Mouse (Mus musculus) liver, embryonic 13.5 days (tissue): ENCODE results near the gene Mamdc2. TPM values are rescaled to one million over a fixed set of nuclear protein-coding genes. Genes with fewer than 3 reads are reported as not detected.
"Not testable (repeated sequence)": the region's sequence is repeated elsewhere in the genome, so short reads cannot be mapped to it uniquely, and the experiment has no call there.

ENCODE experiments used
- ATAC-seq: fragments of 200-750 bp; cut with Nextera tagmentation; 2 replicates; pipeline ENCODE4 v1.8.0; 2017; ENCODE audit warnings: low read depth, mild to moderate bottlenecking, moderate number of reproducible peaks, moderate library complexity
- DNase-seq: peaks from one replicate; pipeline ENCODE4 v3.0.0; 2022
- H3K27ac ChIP-seq: fragments of 300-500 bp; sonication (generic); 2 replicates; pipeline ENCODE4 v1.5.1; 2015; ENCODE audit warnings: moderate library complexity, mild to moderate bottlenecking, inconsistent platforms
- H3K27me3 ChIP-seq: fragments of 300-500 bp; sonication (generic); 2 replicates; pipeline ENCODE4 v1.6.1; 2015; ENCODE audit warnings: mild to moderate bottlenecking, inconsistent platforms
- H3K36me3 ChIP-seq: fragments of 300-500 bp; sonication (generic); 2 replicates; pipeline ENCODE4 v1.6.1; 2015; ENCODE audit warnings: mild to moderate bottlenecking, inconsistent platforms
- H3K4me1 ChIP-seq: fragments of 300-500 bp; sonication (generic); replicated peaks from 2 replicates; pipeline ENCODE4 v1.6.1; 2015; ENCODE audit warnings: inconsistent platforms
- H3K4me2 ChIP-seq: fragments of 300-500 bp; sonication (generic); 2 replicates; pipeline ENCODE4 v1.6.1; 2015; ENCODE audit warnings: inconsistent platforms, mild to moderate bottlenecking, moderate library complexity
- H3K4me3 ChIP-seq: fragments of 300-500 bp; sonication (generic); replicated peaks from 2 replicates; pipeline ENCODE4 v1.5.1; 2015; ENCODE audit warnings: mild to moderate bottlenecking, inconsistent platforms
- H3K9ac ChIP-seq: fragments of 300-500 bp; sonication (generic); 2 replicates; pipeline ENCODE4 v1.6.1; 2015; ENCODE audit warnings: mild to moderate bottlenecking, inconsistent platforms
- H3K9me3 ChIP-seq: fragments of 300-500 bp; sonication (generic); replicated peaks from 2 replicates; pipeline ENCODE4 v1.6.1; 2016; ENCODE audit warnings: inconsistent platforms
- WGBS: fragments of 180-500 bp; shearing (Covaris S2); methylation state at CpG from one replicate; pipeline ENCODE4 v1.1.7; 2015; ENCODE audit not compliant: insufficient replicate concordance; 5-methylcytosine and 5-hydroxymethylcytosine counted together
- polyA plus RNA-seq: library from polyadenylated mRNA; unstranded; fragments of >200 nt; fragmentation: Nextera tagmentation; extraction: Ambion mirVana; gene quantifications from 2 replicates; pipeline ENCODE4 v1.2.1, GENCODE M21; 2015

Mamdc2 gene
- 0.24 and 0.31 TPM in 2 replicates for polyA plus RNA-seq

DNA sequence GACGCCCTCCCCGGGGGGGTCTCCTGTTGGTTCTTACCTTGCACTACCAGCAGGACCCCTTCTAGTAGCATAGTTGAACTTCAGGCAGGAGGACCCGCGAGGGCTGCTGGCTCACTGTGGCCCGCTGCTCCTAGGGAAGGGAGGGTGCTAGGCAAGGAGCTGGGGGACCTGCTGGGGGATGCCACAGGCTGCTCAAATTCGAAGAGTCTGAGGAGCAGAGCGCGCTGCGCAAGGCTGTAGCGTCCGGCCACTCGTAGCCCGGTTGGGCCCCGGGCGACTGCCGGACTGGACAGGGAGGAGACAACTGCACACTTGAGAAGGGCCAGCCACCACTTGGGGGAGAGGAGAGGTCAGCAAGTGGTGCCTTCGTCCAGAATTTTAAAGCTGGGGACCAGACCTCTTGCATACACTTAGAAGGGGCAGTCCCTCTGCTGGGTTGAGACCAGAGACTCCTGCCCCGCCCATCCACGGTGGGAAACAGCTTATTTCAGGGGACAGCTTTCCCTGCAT is at the start of gene Mamdc2:
Gene Mamdc2, minus strand, starts transcription at position 455 of the 510 bp plus-strand sequence.
- ATAC-seq (no peak), DNase-seq (no peak)
- Histone ChIP-seq H3K27me3 (0 out of 2 replicates have a peak, but pooled peaks cover 15% of the 10 kb centered on the region), H3K27ac (no peak within 1 kb of the TSS), H3K9ac (no peak within 1 kb of the TSS), H3K36me3 (no peaks in the 10 kb centered on the region), H3K9me3 (no peaks in the 10 kb centered on the region; the same call in 1 of the 2 replicates), H3K4me2 (peak within 1 kb of the TSS; percentile 63), H3K4me1 (peaks cover 7% of the 10 kb centered on the region; the same call in 1 of the 2 replicates), H3K4me3 (peak within 1 kb of the TSS; percentile 39)
- 1% methylated on average over 19 of the region's 19 CpGs for WGBS

DNA sequence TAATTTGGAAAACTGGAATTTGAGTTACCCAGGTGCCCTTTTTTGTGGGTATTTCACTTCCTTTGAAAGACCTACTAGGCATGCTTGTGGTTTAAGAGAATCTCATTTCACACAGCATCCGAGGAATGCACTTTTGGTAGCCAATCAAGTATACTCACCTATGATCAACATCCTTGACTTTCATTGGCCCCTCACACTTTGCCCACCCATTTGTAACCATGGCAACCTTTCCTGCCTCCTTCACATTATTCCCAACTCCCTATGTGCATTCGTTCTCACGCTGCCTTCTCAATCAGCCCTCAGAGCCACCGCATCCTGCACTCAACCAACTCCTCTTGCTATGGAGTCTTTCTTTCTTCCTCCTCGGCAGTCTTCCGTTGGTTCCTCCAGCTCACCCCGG is 49.8 kb upstream of the Mamdc2 start:
- Histone ChIP-seq H3K9me3 (no peaks in the 10 kb centered on the region), H3K36me3 (no peaks in the 10 kb centered on the region), H3K27me3 (no peaks in the 10 kb centered on the region), H3K4me1 (no peaks in the 10 kb centered on the region), H3K9ac (no peak overlapping the region), H3K4me3 (no peak overlapping the region), H3K27ac (no peak overlapping the region), H3K4me2 (no peak overlapping the region)
- ATAC-seq: no peak
- DNase-seq: no peak
- 79% methylated on average over 7 of the region's 7 CpGs for WGBS

DNA sequence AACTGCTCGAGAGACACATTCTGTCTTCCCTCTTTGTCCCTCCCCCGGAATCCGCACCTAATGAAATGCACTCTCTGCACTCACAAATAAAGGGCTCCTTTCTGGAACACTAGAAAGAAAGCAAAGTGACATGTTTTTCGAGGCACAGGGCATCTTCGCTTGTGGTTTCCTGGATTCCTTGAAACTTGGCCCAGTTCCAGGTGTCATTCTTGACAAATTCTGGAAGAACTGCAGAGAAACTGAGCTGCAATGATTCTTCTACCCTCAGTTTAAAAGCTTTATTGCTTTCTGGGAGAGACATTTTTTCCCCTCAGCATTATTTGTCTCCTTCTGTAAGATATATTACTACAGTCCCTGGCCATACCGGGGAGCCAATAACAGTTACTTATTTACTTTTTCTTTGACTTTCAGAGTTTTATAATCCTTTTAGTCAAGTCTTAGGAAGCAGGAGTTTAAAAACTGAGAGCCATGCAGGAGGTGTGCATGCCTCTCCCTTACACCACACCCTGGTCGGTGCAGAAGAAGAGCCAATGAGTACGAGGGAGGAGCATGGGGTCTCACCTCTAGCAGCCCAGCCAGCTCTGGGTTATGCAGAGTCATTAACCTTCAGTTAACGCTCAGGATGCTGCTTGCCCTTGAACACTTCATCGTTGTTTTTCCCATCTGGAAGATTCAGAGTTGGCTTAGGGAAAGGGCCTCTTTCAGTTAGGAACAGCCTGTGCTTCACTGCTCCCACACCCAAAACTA is 49.1 kb upstream of the Mamdc2 start:
- H3K4me2 ChIP-seq: no peak overlapping the region
- no peak overlapping the region for H3K27ac ChIP-seq
- no peak for ATAC-seq
- H3K4me1 ChIP-seq: no peaks in the 10 kb centered on the region
- H3K36me3 ChIP-seq: no peaks in the 10 kb centered on the region
- H3K4me3 ChIP-seq: no peak overlapping the region
- H3K27me3 ChIP-seq: no peaks in the 10 kb centered on the region
- H3K9me3 ChIP-seq: no peaks in the 10 kb centered on the region
- DNase-seq: no peak
- H3K9ac ChIP-seq: no peak overlapping the region
- 59% methylated on average over 10 of the region's 10 CpGs for WGBS

DNA sequence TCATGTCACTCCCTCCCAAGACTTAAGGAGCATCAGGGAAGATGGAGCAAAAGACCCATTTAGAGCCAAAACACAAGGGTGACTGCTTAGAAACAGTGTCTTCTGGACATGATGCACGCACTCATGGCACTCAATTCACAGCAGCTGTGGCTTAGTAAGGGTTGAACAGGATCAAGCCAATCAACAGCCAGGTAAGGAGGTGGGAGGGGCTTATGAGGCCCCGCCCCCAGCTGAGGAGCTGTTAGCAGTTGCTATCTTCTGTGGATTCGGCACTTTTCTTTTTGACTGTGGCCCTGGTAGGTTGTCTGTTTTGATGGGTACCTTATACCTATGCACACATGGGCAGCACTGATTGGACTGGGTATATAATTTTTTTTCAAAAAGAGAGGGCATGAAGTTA is 48.3 kb upstream of the Mamdc2 start:
- no peaks in the 10 kb centered on the region for H3K4me1 ChIP-seq
- H3K4me2 ChIP-seq: no peak overlapping the region
- no peak for ATAC-seq
- WGBS: 56% methylated on average over 3 of the region's 3 CpGs
- DNase-seq: no peak
- no peaks in the 10 kb centered on the region for H3K36me3 ChIP-seq
- no peak overlapping the region for H3K4me3 ChIP-seq
- no peaks in the 10 kb centered on the region for H3K27me3 ChIP-seq
- H3K27ac ChIP-seq: no peak overlapping the region
- no peak overlapping the region for H3K9ac ChIP-seq
- H3K9me3 ChIP-seq: no peaks in the 10 kb centered on the region

DNA sequence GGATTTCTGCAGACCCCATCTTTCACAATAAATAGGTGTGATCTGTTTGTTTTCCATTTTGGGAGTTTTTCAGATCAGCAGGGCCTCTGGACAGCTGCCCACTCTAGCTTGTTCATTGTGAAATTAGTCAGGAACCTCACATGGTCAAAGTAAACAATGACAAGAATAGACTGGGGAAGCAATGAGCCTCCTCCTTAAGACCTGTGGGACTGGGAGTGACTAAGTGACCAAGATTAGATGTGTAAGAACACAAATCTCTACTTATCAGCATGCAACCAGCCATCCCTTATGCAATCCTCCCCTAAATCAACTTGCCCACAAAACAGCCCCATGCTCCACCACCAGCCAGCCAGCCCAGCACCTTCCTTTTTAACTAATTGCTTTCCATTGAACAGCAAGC is 44.4 kb upstream of the Mamdc2 start:
- no peak for ATAC-seq
- no peaks in the 10 kb centered on the region for H3K9me3 ChIP-seq
- no peak overlapping the region for H3K4me3 ChIP-seq
- H3K9ac ChIP-seq: no peak overlapping the region
- H3K4me2 ChIP-seq: no peak overlapping the region
- no peaks in the 10 kb centered on the region for H3K4me1 ChIP-seq
- H3K27ac ChIP-seq: no peak overlapping the region
- no peaks in the 10 kb centered on the region for H3K36me3 ChIP-seq
- H3K27me3 ChIP-seq: no peaks in the 10 kb centered on the region
- DNase-seq: no peak

DNA sequence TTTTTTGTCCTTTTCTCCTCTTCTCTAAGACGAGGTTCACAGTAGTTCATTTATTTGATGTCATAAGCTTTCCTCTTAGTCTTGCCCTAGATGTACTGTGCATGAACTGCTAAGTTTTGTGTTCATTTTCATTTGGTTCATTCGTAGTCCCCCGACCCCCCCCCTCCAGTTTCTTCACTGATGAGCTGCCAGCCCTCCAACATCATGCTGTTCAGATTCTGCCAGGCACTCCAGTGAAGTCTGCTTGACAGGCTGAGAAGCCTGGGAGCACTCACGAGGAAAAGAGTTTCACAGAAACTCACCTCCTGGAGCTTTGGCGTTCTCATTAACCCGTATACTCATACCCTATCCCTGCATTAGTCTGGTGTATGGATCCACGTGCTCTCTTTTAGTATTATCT is 42.5 kb upstream of the Mamdc2 start:
- not testable (repeated sequence) for H3K9me3 ChIP-seq, ATAC-seq

DNA sequence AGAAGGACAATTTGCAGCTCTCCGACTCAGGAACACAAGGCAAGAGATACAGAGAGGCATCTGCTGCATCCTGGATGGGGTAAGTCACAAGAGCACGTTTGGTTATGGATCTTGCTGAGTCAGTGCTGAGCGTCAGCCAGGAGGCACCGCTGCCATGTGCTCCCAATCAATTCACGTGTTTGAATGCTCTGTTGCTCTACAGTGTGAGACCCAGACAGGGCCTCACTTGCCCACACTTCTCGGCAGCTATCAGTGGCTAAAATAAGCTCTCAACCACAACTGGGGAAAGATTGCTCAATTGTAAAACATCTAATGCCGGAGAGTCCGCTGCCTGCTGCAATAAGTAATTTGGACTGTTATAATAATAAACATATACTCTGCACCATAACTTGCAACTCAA is 41.5 kb upstream of the Mamdc2 start:
- Histone ChIP-seq H3K36me3 (no peaks in the 10 kb centered on the region), H3K4me1 (no peaks in the 10 kb centered on the region), H3K27me3 (no peaks in the 10 kb centered on the region), H3K4me3 (no peak overlapping the region), H3K27ac (no peak overlapping the region), H3K9ac (no peak overlapping the region), H3K9me3 (no peaks in the 10 kb centered on the region), H3K4me2 (no peak overlapping the region)
- WGBS: 7% methylated on average over 8 of the region's 8 CpGs
- DNase-seq (peak; percentile 1), ATAC-seq (0 out of 2 replicates have a peak, but pooled peaks have one; percentile 39)

More for the DNA sequence above, 42.5 kb upstream of the Mamdc2 start:
- not testable (repeated sequence) for H3K4me3 ChIP-seq, H3K27me3 ChIP-seq, DNase-seq, H3K4me2 ChIP-seq, H3K36me3 ChIP-seq, H3K4me1 ChIP-seq, H3K9ac ChIP-seq, H3K27ac ChIP-seq
- 46% methylated on average over 7 of the region's 7 CpGs for WGBS

DNA sequence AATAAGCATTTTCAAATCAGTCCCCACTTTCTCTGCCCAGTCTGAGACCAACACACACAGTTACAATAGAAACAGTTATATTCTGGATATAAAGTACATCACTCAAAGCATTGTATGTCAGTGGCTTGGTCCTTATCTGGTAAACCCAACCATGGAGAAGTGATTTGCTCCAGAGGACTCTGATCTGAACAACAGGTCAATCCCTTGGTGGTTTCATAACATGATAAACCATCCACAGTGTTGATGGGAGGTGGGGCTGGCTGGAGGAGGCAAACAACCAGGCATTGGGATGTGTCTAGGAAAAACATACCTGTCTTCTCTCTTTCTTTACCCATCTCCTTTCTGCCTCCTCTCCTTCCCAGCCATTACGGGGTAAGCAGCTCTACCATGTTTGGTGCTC is 39.2 kb upstream of the Mamdc2 start:
- WGBS: 59% methylated on average over 1 of the region's 1 CpGs
- ATAC-seq (no peak), DNase-seq (no peak)
- H3K27ac ChIP-seq: no peak overlapping the region
- no peak overlapping the region for H3K4me3 ChIP-seq
- H3K4me1 ChIP-seq: no peaks in the 10 kb centered on the region
- no peaks in the 10 kb centered on the region for H3K27me3 ChIP-seq
- H3K4me2 ChIP-seq: no peak overlapping the region
- no peak overlapping the region for H3K9ac ChIP-seq
- no peaks in the 10 kb centered on the region for H3K9me3 ChIP-seq
- no peaks in the 10 kb centered on the region for H3K36me3 ChIP-seq

DNA sequence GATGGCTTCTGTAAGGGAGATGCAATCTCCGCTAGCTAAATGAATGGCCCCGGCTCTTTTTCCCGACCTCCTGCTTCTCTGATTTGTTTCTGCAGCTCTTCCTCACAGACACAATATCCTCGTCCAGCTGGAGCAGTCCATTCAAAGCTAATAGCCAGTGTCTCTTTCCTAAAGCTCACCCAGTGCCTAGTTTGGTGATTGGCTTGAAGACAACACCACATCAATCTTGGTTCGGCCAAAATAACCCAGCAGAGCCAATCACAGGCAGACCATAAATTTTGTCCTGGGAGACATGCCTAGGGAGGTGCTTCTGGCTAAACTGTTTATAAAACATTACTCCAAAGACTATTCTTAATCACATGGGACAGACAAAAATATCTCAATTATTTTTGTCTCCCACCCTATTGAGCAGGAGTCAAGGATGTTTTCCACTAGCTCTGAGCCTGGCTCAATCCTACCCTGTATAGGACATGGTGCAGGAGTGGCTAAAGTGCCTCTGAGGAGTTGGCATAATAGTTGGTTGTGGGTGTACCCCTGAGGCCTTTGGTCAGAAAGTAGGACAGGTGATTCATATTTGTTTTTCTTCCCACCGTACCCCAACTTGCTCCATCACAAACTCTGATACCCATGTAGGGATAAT is 38.5 kb upstream of the Mamdc2 start:
- Histone ChIP-seq H3K36me3 (no peaks in the 10 kb centered on the region), H3K27ac (no peak overlapping the region), H3K9ac (no peak overlapping the region), H3K4me3 (no peak overlapping the region), H3K27me3 (no peaks in the 10 kb centered on the region), H3K4me2 (no peak overlapping the region), H3K9me3 (no peaks in the 10 kb centered on the region), H3K4me1 (no peaks in the 10 kb centered on the region)
- ATAC-seq: no peak
- DNase-seq: no peak
- WGBS: 66% methylated on average over 6 of the region's 6 CpGs

DNA sequence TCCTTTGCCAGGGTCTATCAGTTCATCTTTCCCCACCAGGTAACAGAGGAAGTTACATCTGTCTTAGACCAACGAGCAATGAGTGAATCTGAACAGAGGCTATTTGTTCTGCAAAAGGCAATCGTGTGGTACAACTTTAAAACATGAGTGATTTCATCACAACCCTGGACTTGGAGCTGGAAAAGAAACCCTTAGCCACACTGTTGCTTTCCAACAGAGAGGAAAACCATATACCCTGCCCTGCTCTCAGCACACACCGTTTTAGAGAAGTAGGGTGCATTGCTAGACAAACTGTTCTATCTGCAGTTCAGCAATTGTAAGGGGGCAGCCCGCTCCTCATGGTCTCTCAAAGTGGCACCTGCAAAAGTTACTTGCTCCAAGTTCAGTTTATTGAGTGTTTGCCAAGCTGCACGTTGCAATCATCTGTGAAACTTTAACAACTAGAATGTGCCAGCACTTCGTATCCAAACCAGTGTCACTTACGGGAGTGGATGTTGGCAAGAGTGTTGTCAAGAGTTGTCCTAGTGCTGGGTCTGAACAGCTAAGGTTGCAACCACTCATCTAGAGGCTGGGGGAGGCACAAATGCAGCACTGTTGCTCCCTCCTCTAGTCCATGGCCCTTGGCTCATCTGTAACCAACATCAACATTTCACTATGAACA is 37.8 kb upstream of the Mamdc2 start:
- no peak overlapping the region for H3K4me3 ChIP-seq
- DNase-seq (no peak), ATAC-seq (no peak)
- 51% methylated on average over 7 of the region's 7 CpGs for WGBS
- no peak overlapping the region for H3K4me2 ChIP-seq
- H3K9me3 ChIP-seq: no peaks in the 10 kb centered on the region
- H3K36me3 ChIP-seq: no peaks in the 10 kb centered on the region
- H3K4me1 ChIP-seq: no peaks in the 10 kb centered on the region
- H3K27ac ChIP-seq: no peak overlapping the region
- H3K27me3 ChIP-seq: no peaks in the 10 kb centered on the region
- H3K9ac ChIP-seq: no peak overlapping the region

DNA sequence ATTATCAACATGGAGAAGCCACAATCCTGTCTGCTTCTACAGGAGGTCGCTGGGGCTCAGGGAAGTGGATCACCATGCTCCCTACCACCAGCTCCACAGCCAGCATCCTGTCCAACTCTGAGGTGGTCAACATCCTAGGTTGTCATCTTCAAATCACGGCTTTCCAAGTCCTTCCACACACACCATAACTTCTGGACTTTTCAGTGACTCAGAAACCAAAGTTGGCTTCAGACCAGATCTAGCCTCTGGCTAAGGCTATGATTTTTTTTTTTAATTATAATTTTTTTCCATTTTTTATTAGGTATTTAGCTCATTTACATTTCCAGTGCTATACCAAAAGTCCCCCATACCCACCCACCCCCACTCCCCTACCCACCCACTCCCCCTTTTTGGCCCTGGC is 34.3 kb upstream of the Mamdc2 start:
- H3K4me1 ChIP-seq, H3K4me2 ChIP-seq, H3K27me3 ChIP-seq, H3K9ac ChIP-seq, DNase-seq, H3K27ac ChIP-seq, H3K9me3 ChIP-seq, ATAC-seq, H3K4me3 ChIP-seq, H3K36me3 ChIP-seq: not testable (repeated sequence)
- WGBS: 53% methylated on average over 2 of the region's 2 CpGs
